Mouse (Mus musculus) forebrain, embryonic 13.5 days (tissue): ENCODE results near the gene Tmco2. TPM values are rescaled to one million over a fixed set of nuclear protein-coding genes. Genes with fewer than 3 reads are reported as not detected.
A peak's percentile ranks its signal among the peaks of the same experiment; 100 is the strongest.
"Not testable (repeated sequence)": the region's sequence is repeated elsewhere in the genome, so short reads cannot be mapped to it uniquely, and the experiment has no call there.

Experiments
- ATAC-seq: fragments of 200-750 bp; cut with Nextera tagmentation; 2 replicates; pipeline ENCODE4 v1.8.0; 2017
- H3K27ac ChIP-seq: fragments of 300-500 bp; sonication (generic); 2 replicates; pipeline ENCODE4 v1.5.1; 2015; ENCODE audit warnings: inconsistent platforms, mild to moderate bottlenecking, moderate library complexity
- H3K27me3 ChIP-seq: fragments of 300-500 bp; sonication (generic); 2 replicates; pipeline ENCODE4 v1.6.1; 2015; ENCODE audit warnings: mild to moderate bottlenecking, inconsistent platforms
- H3K36me3 ChIP-seq: fragments of 300-500 bp; sonication (generic); 2 replicates; pipeline ENCODE4 v1.6.1; 2015; ENCODE audit warnings: mild to moderate bottlenecking, inconsistent platforms; ENCODE audit not compliant: poor library complexity, severe bottlenecking
- H3K4me1 ChIP-seq: fragments of 300-500 bp; sonication (generic); 2 replicates; pipeline ENCODE4 v1.6.1; 2015; ENCODE audit warnings: inconsistent platforms
- H3K4me2 ChIP-seq: fragments of 300-500 bp; sonication (generic); 2 replicates; pipeline ENCODE4 v1.6.1; 2015; ENCODE audit warnings: inconsistent platforms, mild to moderate bottlenecking, moderate library complexity
- H3K4me3 ChIP-seq: fragments of 300-500 bp; sonication (generic); 2 replicates; pipeline ENCODE4 v1.5.1; 2015; ENCODE audit warnings: mild to moderate bottlenecking, inconsistent platforms
- H3K9ac ChIP-seq: fragments of 300-500 bp; sonication (generic); 2 replicates; pipeline ENCODE4 v1.6.1; 2015; ENCODE audit warnings: mild to moderate bottlenecking, inconsistent platforms
- H3K9me3 ChIP-seq: fragments of 300-500 bp; sonication (generic); replicated peaks from 2 replicates; pipeline ENCODE4 v1.6.1; 2016; ENCODE audit warnings: inconsistent platforms
- WGBS: fragments of 180-500 bp; shearing (Covaris S2); methylation state at CpG from one replicate; pipeline ENCODE4 v1.1.7; 2015; 5-methylcytosine and 5-hydroxymethylcytosine counted together
- polyA plus RNA-seq: library from polyadenylated mRNA; unstranded; fragments of >200 nt; fragmentation: Nextera tagmentation; extraction: Ambion mirVana; gene quantifications from 2 replicates; pipeline ENCODE4 v1.2.1, GENCODE M21; 2015

The Tmco2 gene
- polyA plus RNA-seq = not detected in 2 replicates

DNA sequence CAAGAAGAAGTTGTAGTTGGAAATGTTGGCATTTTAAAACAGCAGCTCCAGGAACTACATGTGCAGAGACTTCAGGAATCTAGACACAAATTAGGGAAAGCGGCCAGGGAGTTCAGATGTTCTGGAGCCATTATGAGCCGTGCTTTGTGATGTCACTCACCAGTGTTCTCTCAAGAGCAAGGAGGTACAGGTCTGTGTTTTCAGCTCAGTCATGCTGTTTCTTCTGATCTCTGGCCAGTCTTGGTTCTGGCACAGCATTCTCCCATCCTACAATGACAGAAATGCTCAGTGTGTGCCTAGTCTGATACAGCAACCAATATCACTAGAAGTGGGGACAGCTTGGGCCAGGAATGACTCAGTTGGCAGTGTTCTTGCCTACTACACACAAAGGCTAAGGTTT, at the start of gene Tmco2:
Gene Tmco2, minus strand, starts transcription at position 101 of the 400 bp plus-strand sequence.
- Histone ChIP-seq H3K9me3 (no peaks in the 10 kb centered on the region), H3K4me1 (no peaks in the 10 kb centered on the region), H3K36me3 (no peaks in the 10 kb centered on the region), H3K27ac (no peak within 1 kb of the TSS), H3K4me2 (no peak within 1 kb of the TSS), H3K9ac (no peak within 1 kb of the TSS), H3K4me3 (no peak within 1 kb of the TSS), H3K27me3 (no peaks in the 10 kb centered on the region)
- 87% methylated on average over 2 of the region's 2 CpGs for WGBS
- no peak for ATAC-seq

DNA sequence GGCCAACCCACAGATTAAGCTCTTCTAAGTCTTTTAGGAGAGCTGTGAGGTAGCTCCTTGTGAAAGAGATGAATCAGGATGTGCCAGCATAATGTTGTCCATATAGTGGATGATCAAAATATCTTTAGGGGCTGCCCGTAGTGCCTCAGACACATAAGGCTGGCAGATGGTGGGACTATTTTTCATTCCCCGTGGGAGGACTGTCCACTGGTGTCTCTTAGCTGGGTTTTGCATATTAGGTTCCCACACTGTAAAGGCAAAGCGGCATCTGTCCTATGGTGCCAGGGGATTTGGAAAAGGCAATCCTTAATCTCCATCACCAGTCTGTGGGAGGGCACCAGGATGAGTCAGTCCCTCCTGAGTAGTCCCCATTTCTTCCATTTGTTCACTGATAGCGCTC, 5.7 kb downstream of the Tmco2 start:
- WGBS = 88% methylated on average over 4 of the region's 4 CpGs

DNA sequence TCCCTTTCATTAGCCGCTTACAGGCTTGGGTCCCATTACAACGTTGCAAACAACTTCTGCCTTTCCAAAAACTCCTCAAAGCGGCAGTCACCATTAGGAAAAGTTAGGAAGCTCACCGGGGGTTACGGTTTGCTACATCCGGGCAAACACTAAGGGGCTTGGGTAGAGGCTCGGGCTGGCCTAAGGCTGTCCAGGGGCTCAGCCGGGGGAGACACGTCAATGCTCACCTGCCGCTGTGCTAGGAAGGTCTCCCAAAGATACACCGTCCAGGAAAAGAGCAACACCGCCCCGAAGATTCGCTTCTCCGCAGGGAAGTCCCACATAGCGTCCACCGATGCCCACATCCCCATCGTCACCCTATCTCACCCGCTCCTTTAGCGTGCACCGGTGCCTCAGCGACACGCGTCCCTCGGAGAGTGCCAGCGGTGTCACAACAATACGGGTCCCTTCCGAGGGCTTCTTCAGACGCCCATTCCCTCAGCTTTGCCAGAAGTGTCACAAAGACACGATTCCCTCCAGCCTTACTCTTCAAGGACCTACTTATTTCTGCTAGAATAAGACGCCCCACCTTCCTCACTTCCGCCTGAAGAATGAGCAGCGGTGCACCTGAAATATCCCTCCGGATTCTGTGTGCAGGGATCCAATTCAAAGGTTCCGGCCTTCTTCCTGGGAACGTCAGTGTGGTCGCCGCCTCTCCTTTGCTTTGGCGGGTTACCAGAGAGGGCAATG, 11.2 kb downstream of the Tmco2 start, which contains the start of gene Zmpste24:
Gene Zmpste24, minus strand, starts transcription at position 592 of the 729 bp plus-strand sequence.
- Histone ChIP-seq H3K9ac (peak within 1 kb of the TSS; percentile 79), H3K4me2 (peak within 1 kb of the TSS; percentile 84), H3K36me3 (peaks cover 27% of the 10 kb centered on the region), H3K27me3 (peaks cover 3% of the 10 kb centered on the region; the same call in 1 of the 2 replicates), H3K4me3 (peak within 1 kb of the TSS; percentile 91), H3K4me1 (peaks cover 13% of the 10 kb centered on the region), H3K9me3 (no peaks in the 10 kb centered on the region), H3K27ac (peak within 1 kb of the TSS; percentile 12; the same call in 1 of the 2 replicates)
- ATAC-seq = peak; percentile 93
- WGBS = under 1% methylated on average over 39 of the region's 39 CpGs

More for the DNA sequence above, 5.7 kb downstream of the Tmco2 start:
- H3K27me3 ChIP-seq = peaks cover 3% of the 10 kb centered on the region; the same call in 1 of the 2 replicates
- no peak overlapping the region for H3K27ac ChIP-seq
- H3K9ac ChIP-seq = no peak overlapping the region
- H3K9me3 ChIP-seq = no peaks in the 10 kb centered on the region
- H3K36me3 ChIP-seq = no peaks in the 10 kb centered on the region
- ATAC-seq = no peak
- no peaks in the 10 kb centered on the region; the same call in 1 of the 2 replicates for H3K4me1 ChIP-seq
- H3K4me3 ChIP-seq = no peak overlapping the region
- H3K4me2 ChIP-seq = no peak overlapping the region

DNA sequence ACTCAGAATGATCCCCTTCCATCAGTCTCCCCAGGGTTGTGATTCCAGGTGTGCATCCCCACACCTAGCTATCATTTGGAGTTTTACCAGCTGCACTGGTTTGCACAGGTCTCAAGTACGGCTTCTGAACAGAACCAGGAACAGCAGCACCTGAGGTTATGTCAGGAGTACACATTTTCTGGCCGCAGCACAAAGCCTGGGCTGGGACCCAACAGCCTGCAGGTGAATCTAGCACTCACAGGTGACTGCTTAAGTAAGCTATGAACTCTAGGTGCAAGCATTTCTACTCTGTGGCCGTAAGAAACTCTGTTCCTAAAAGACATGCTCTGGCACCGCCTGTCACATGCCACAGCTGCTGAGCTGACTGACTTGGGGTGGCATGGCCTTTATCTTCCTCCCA, 18.8 kb downstream of the Tmco2 start:
- 96% methylated on average over 4 of the region's 4 CpGs for WGBS
- no peaks in the 10 kb centered on the region for H3K27me3 ChIP-seq
- H3K27ac ChIP-seq = no peak overlapping the region
- no peak overlapping the region for H3K9ac ChIP-seq
- no peaks in the 10 kb centered on the region for H3K4me1 ChIP-seq
- H3K36me3 ChIP-seq = peaks cover 81% of the 10 kb centered on the region
- H3K9me3 ChIP-seq = no peaks in the 10 kb centered on the region
- no peak overlapping the region for H3K4me2 ChIP-seq
- no peak overlapping the region for H3K4me3 ChIP-seq
- ATAC-seq = no peak

DNA sequence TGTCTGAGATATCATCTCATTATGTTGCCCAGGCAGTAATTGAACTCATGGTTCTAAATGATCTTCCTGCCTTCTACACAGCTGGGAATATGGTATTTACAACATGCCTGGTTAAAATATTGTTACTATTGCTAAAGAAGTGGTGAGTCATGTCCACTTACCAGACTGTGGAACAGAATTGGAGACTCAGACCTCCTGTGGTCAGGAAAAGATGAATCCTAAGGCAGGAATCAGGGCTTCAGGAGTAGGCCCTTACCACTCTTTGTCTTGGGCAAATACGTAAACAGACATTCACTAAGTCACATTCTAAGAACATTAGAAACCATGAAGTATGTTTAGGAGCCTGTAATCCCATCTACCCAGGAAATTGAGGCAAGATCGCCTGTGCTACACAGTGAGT, 20.3 kb downstream of the Tmco2 start:
- 97% methylated on average over 2 of the region's 2 CpGs for WGBS
- H3K27ac ChIP-seq = no peak overlapping the region
- H3K36me3 ChIP-seq = peaks cover 77% of the 10 kb centered on the region
- no peak for ATAC-seq
- H3K4me3 ChIP-seq = no peak overlapping the region
- H3K27me3 ChIP-seq = no peaks in the 10 kb centered on the region
- H3K4me2 ChIP-seq = no peak overlapping the region
- no peaks in the 10 kb centered on the region for H3K4me1 ChIP-seq
- H3K9me3 ChIP-seq = no peaks in the 10 kb centered on the region
- no peak overlapping the region for H3K9ac ChIP-seq

DNA sequence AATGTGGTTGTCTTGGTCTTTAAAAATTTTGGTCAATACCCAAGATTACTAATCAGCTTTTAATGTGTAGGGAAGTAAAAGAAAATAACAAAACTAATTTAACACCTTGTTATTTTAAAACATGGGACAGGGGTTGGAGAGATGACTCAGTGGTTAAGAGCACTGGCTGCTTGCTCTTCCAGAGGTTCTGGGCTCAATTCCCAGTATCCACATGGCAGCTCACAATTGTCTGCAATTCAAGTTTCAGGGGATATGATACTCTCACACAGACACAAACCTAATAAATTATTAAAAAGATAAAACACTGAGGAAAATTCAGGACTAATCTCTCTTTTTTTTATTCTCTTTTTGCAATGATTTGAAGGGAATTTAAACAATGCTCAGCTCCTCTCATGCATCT, 24.5 kb downstream of the Tmco2 start:
- no peaks in the 10 kb centered on the region for H3K9me3 ChIP-seq
- H3K27ac ChIP-seq = no peak overlapping the region
- no peak overlapping the region for H3K9ac ChIP-seq
- H3K36me3 ChIP-seq = peaks cover 79% of the 10 kb centered on the region
- no peaks in the 10 kb centered on the region for H3K4me1 ChIP-seq
- no peak overlapping the region for H3K4me3 ChIP-seq
- no peaks in the 10 kb centered on the region for H3K27me3 ChIP-seq
- no peak overlapping the region for H3K4me2 ChIP-seq
- no peak for ATAC-seq

DNA sequence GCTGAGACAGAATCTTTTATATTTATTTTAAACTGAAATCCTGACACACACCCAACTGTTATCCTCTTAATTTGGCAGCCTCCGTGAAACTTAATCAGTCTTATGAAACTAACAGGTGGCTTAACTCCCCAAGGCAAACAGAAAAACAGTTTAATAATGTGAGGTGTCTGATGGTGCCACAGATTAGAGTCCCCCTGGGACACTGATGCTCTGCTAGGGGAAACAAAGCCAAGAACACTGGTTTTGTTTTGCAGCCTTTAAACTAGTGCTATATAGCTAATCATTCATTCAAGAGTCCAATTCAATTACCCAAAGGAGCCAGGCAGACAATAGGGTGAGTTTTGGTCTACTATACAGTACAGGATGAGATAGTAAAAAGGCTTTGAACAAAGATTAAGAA, 28.6 kb downstream of the Tmco2 start:
- Histone ChIP-seq H3K9me3 (no peaks in the 10 kb centered on the region), H3K36me3 (peaks cover 82% of the 10 kb centered on the region), H3K27ac (no peak overlapping the region), H3K4me3 (no peak overlapping the region), H3K4me2 (no peak overlapping the region), H3K27me3 (no peaks in the 10 kb centered on the region), H3K9ac (no peak overlapping the region), H3K4me1 (no peaks in the 10 kb centered on the region)
- no peak for ATAC-seq
- 93% methylated on average over 1 of the region's 1 CpGs for WGBS

DNA sequence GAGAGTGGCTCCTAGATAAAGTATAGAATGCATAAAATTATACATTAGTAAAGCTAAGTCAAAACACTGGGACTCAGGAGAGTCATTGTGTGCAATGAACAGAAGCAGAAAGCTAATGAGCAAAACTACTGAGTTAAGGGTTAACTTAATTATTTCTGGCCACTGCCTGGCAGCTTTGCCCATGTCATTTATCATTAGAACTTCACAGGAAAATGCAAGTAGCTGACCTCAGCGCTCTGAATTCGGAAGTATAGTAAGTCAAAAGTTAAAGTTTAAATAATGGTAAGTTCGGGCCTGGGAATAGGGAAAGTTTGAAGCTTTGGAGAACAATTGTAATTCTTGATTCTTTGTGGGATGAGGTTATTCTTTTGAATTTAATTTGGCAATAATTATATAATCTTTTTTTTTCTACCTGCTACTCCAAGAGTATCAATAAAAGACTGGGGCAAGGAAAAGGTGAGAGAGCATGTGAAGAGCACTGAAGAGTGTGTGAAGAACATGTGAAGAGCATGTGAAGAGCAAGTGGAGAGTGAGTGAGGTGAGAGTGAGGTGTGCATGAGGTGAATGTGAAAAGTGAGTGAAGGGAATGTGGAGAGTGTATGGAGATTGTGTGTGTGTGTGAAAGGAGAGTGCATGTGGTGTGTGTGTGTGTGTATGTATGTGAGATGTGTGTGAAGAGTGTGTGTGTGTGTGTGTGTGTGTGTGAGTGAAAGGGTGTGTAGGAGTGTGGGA, 30.9 kb downstream of the Tmco2 start:
- Histone ChIP-seq H3K9me3 (no peaks in the 10 kb centered on the region), H3K9ac (no peak overlapping the region), H3K27ac (no peak overlapping the region), H3K4me2 (no peak overlapping the region), H3K4me1 (no peaks in the 10 kb centered on the region), H3K27me3 (no peaks in the 10 kb centered on the region), H3K4me3 (no peak overlapping the region), H3K36me3 (peaks cover 79% of the 10 kb centered on the region)
- 89% methylated on average over 3 of the region's 3 CpGs for WGBS
- no peak for ATAC-seq

DNA sequence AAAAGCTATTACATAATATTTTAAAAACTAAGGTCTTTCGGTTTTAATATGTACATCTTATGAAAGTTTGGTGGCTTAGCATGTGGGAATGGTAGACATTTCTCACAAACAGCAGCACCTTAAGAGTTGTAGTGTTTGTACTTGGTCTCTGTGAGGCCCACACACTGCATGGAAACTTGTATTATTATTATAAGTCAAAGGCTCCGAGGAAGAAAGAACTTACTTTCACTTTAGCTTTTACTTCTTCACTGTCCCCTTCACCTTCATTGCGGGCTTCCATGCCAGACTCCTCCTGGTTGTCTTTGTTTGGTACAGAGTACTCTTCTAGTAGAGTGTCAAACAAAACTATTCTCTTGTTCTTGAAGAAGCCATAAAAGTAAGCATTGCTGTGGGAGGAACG, 34.8 kb downstream of the Tmco2 start:
- ATAC-seq = no peak

DNA sequence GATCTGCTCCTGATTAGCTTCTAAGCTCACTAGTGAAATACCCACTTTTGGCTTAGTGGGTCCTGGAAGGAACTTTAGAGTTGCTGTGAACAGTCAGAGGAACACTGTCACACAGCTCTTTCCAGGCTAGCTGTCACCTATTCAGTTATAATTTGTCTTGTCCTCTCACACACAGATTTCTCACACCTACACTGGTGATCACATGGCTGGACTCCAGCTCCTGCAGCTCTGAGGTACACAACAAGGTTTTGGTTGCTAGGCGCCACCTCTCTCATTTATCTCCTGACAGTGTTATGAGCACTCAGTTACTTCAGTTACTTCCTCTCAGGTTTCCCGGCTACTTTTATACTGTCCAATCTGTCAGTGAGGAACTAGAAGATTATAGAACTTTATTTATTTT, 43.7 kb downstream of the Tmco2 start:
- Histone ChIP-seq H3K4me1 (no peaks in the 10 kb centered on the region), H3K36me3 (peaks cover 67% of the 10 kb centered on the region), H3K9ac (no peak overlapping the region), H3K4me3 (no peak overlapping the region), H3K27ac (no peak overlapping the region), H3K9me3 (no peaks in the 10 kb centered on the region), H3K27me3 (no peaks in the 10 kb centered on the region), H3K4me2 (no peak overlapping the region)
- WGBS = 92% methylated on average over 2 of the region's 2 CpGs
- no peak for ATAC-seq

More for the DNA sequence above, 34.8 kb downstream of the Tmco2 start:
- Histone ChIP-seq H3K4me3 (no peak overlapping the region), H3K9me3 (no peaks in the 10 kb centered on the region), H3K27ac (no peak overlapping the region), H3K27me3 (no peaks in the 10 kb centered on the region), H3K4me1 (no peaks in the 10 kb centered on the region), H3K4me2 (no peak overlapping the region), H3K36me3 (peaks cover 65% of the 10 kb centered on the region), H3K9ac (no peak overlapping the region)
- WGBS = 86% methylated on average over 4 of the region's 4 CpGs

DNA sequence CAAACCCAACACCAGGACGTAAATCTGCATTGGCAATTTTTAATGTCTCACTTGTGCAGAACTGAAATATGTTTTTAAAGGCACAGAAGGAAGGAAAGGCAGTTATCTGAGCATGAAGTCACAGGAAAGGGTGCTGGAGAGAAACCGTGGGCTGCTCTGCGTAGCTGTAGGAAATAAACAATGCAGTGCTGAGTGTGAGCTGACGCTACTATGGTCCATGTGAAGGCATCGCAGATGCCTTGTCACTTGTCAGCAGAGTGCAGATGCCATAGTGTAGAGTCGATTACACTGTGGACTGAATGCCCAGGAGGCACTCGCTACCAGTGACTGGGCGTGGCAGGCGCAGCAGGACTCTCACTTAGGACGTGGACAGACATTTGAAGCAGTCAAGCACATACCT, 49.8 kb downstream of the Tmco2 start:
- H3K4me3 ChIP-seq, H3K9ac ChIP-seq, H3K27me3 ChIP-seq, H3K27ac ChIP-seq, H3K9me3 ChIP-seq, ATAC-seq, H3K4me2 ChIP-seq, H3K4me1 ChIP-seq: not testable (repeated sequence)
- WGBS = 91% methylated on average over 10 of the region's 10 CpGs
- H3K36me3 ChIP-seq = peaks cover 38% of the 10 kb centered on the region

DNA sequence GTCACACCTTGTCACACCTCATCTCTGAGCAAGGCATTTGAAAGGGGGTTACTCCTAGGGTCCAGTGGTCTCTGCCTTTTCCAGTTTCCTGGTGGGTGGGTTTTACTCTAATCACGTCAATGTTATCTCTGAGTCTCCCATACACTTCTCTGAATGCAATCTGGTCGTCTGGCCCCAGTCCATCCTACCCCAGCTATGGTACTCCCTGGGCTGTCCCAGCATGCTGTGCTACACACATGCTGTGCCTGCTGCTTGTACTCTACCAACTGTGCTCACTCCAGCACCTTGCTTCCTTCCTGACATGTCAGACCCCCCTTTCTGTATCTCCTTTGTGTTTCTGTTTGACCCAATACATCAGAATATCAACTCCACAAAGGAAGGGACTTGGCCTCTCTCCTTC, 52.0 kb downstream of the Tmco2 start:
- Histone ChIP-seq H3K27ac (no peak overlapping the region), H3K4me1 (peaks cover 6% of the 10 kb centered on the region; the same call in 1 of the 2 replicates), H3K9ac (no peak overlapping the region), H3K9me3 (no peaks in the 10 kb centered on the region), H3K4me3 (no peak overlapping the region), H3K27me3 (peaks cover 10% of the 10 kb centered on the region; the same call in 1 of the 2 replicates), H3K36me3 (peaks cover 25% of the 10 kb centered on the region), H3K4me2 (no peak overlapping the region)
- peak; percentile 60; the same call in 1 of the 2 replicates for ATAC-seq
- WGBS = 69% methylated on average over 2 of the region's 2 CpGs
